Mouse (Mus musculus): Measurements from ENCODE around the gene Cdh23. TPM values are rescaled to one million over a fixed set of nuclear protein-coding genes. Genes with fewer than 3 reads are reported as not detected.

Gene Cdh23
- total RNA-seq, 2 experiments from 2014 or later: 1.7 to 1.8 TPM

GRCm38 (mm10) chr10:60430591-60430990 is 265.7 kb downstream of the Cdh23 start:
- DNase-seq (ENCODE audit: low spot score in 2 of 2): no peak
- intact Hi-C loops (cut with DNase I): no loop called here

GRCm38 (mm10) chr10:60430001-60430400 is 266.3 kb downstream of the Cdh23 start:
- intact Hi-C loops (cut with DNase I): no loop called here
- no peak for DNase-seq (ENCODE audit: low spot score in 2 of 2)

GRCm38 (mm10) chr10:60422756-60423155 is 273.5 kb downstream of the Cdh23 start:
- intact Hi-C loops (cut with DNase I): no loop called here
- no peak for DNase-seq (ENCODE audit: low spot score in 2 of 2)

- intact Hi-C loops (cut with DNase I): no loop called here
- no peak for DNase-seq (ENCODE audit: low spot score in 2 of 2)
These were observed 276.7 kb downstream of the Cdh23 start for GRCm38 (mm10) chr10:60419624-60420023.

GRCm38 (mm10) chr10:60418137-60418536 is 278.2 kb downstream of the Cdh23 start:
- peak; percentile 54 to 60 for DNase-seq (ENCODE audit: low spot score in 2 of 2)

GRCm38 (mm10) chr10:60417041-60417440 is 279.2 kb downstream of the Cdh23 start:
- intact Hi-C loops (cut with DNase I): loop anchor here (2.0 kb wide), 1 partner anchor 280 kb away; the partner anchor contains the start of gene Cdh23

More at GRCm38 (mm10) chr10:60418137-60418536, 278.2 kb downstream of the Cdh23 start:
- intact Hi-C loops (cut with DNase I): no loop called here

GRCm38 (mm10) chr10:60413756-60414155 is 282.5 kb downstream of the Cdh23 start:
- intact Hi-C loops (cut with DNase I): loop anchor here (2.0 kb wide), 1 partner anchor 109 kb away; no protein-coding TSS in a partner anchor
- DNase-seq (ENCODE audit: low spot score in 2 of 2): no peak

More at GRCm38 (mm10) chr10:60417041-60417440, 279.2 kb downstream of the Cdh23 start:
- no peak for DNase-seq (ENCODE audit: low spot score in 2 of 2)

GRCm38 (mm10) chr10:60411794-60412193 is 284.5 kb downstream of the Cdh23 start:
- DNase-seq (ENCODE audit: low spot score in 2 of 2): no peak
- intact Hi-C loops (cut with DNase I): loop anchor here (2.0 kb wide), 1 partner anchor 107 kb away; no protein-coding TSS in a partner anchor

GRCm38 (mm10) chr10:60407831-60408230 is 288.5 kb downstream of the Cdh23 start:
- DNase-seq (ENCODE audit: low spot score in 2 of 2): peak; percentile 33 to 64
- intact Hi-C loops (cut with DNase I): loop anchor here (2.0 to 10.0 kb wide), 3 partner anchors 61 to 349 kb away; partner anchors contain the start of gene Vsir

- DNase-seq (ENCODE audit: low spot score in 2 of 2): peak; percentile 14 to 22
- intact Hi-C loops (cut with DNase I): loop anchor here (5.0 to 10.0 kb wide), 2 partner anchors 58 to 261 kb away; partner anchors contain the start of gene Vsir
These were observed 290.7 kb downstream of the Cdh23 start for GRCm38 (mm10) chr10:60405460-60406177.

- intact Hi-C loops (cut with DNase I): loop anchor here (10.0 kb wide), 1 partner anchor 256 kb away; no protein-coding TSS in a partner anchor
- DNase-seq (ENCODE audit: low spot score in 2 of 2): no peak
These were observed 295.6 kb downstream of the Cdh23 start for GRCm38 (mm10) chr10:60400507-60401295.

GRCm38 (mm10) chr10:60399449-60399848 is 296.8 kb downstream of the Cdh23 start, which contains the start of gene Gm17455:
TSS of gene Gm17455 (plus strand) at chr10:60399726.
- intact Hi-C loops (cut with DNase I): no loop called here
- DNase-seq (ENCODE audit: low spot score in 2 of 2): no peak

GRCm38 (mm10) chr10:60398051-60398814 is 298.1 kb downstream of the Cdh23 start:
- intact Hi-C loops (cut with DNase I): no loop called here
- no peak for DNase-seq (ENCODE audit: low spot score in 2 of 2)

- intact Hi-C loops (cut with DNase I): no loop called here
- DNase-seq (ENCODE audit: low spot score in 2 of 2): no peak
These were observed 300.7 kb downstream of the Cdh23 start for GRCm38 (mm10) chr10:60395605-60396004.

GRCm38 (mm10) chr10:60394936-60395335 is 301.4 kb downstream of the Cdh23 start:
- intact Hi-C loops (cut with DNase I): no loop called here
- DNase-seq (ENCODE audit: low spot score in 2 of 2): peak; percentile 30 to 38

GRCm38 (mm10) chr10:60391661-60392060 is 304.6 kb downstream of the Cdh23 start:
- DNase-seq (ENCODE audit: low spot score in 2 of 2): no peak
- intact Hi-C loops (cut with DNase I): no loop called here

- intact Hi-C loops (cut with DNase I): no loop called here
- DNase-seq (ENCODE audit: low spot score in 2 of 2): no peak
These were observed 305.3 kb downstream of the Cdh23 start for GRCm38 (mm10) chr10:60390904-60391420.

GRCm38 (mm10) chr10:60390177-60390903 is 305.9 kb downstream of the Cdh23 start:
- DNase-seq (ENCODE audit: low spot score in 2 of 2): no peak
- intact Hi-C loops (cut with DNase I): no loop called here

- intact Hi-C loops (cut with DNase I): no loop called here
- DNase-seq (ENCODE audit: low spot score in 2 of 2): no peak
These were observed 306.8 kb downstream of the Cdh23 start for GRCm38 (mm10) chr10:60389447-60389865.
